Mouse (Mus musculus) regulatory T cell (primary cell): ENCODE measurements around the gene Qpctl.

Experiments
- in situ Hi-C: fragments of 300-600 bp; cut with MboI, MseI; formaldehyde crosslinking; loops from one replicate; pipeline ENCODE4 v1.15.1; 2025; ENCODE audit warnings: high pct_unique_total_duplicates

Gene Qpctl

GRCm38 (mm10) chr7:19148875-19149541, at the start of gene Qpctl:
Gene Qpctl, minus strand, starts transcription at chr7:19149291.
- in situ Hi-C loops = no loop called here

GRCm38 (mm10) chr7:19197985-19198384, 48.9 kb upstream of the Qpctl start:
- in situ Hi-C loops = no loop called here

GRCm38 (mm10) chr7:19196676-19197075, 47.6 kb upstream of the Qpctl start:
- in situ Hi-C loops = no loop called here

- in situ Hi-C loops = no loop called here
Measured at GRCm38 (mm10) chr7:19194676-19195075, 45.6 kb upstream of the Qpctl start.

DNA sequence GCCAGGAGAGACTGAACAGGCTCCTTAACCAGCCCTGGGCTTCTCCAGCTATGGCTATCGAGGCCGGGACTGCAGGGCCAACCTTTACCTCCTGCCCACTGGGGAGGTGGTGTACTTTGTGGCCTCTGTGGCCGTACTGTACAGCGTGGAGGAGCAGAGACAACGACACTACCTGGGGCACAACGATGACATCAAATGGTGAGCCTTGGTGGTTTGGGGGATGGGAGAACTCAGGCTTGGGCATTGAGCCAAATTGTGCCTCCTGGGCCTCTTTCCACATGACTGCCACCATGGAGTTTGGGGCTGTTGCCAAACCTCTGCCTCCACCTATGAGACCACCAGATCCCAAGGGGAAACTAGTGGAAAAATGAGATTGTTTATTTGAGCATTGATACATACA, 35.7 kb upstream of the Qpctl start:
- in situ Hi-C loops = loop anchor here (5.0 kb wide), 2 partner anchors 38 to 98 kb away; partner anchors contain the start of genes Ppm1n and Rtn2

DNA sequence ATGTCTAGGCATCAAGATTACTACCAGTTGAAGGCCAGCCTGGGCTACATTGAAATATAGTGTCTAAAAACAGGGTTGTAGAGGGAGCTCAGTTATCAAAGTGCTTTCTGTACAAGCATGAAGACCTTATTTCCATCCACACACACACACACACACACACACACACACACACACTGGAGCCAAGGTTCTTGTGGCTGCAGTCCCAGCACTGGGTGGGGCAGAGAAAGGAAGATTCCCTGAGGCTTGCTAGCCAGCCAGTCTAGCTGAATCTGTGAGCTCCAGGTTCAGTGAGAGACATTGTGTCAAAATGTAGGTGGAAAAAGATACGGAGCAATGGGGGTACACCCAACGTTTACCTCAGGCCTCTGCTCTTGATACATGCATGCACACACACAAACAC, 35.2 kb upstream of the Qpctl start:
- in situ Hi-C loops = loop anchor here (5.0 kb wide), 1 partner anchor 38 kb away; no protein-coding TSS in a partner anchor

DNA sequence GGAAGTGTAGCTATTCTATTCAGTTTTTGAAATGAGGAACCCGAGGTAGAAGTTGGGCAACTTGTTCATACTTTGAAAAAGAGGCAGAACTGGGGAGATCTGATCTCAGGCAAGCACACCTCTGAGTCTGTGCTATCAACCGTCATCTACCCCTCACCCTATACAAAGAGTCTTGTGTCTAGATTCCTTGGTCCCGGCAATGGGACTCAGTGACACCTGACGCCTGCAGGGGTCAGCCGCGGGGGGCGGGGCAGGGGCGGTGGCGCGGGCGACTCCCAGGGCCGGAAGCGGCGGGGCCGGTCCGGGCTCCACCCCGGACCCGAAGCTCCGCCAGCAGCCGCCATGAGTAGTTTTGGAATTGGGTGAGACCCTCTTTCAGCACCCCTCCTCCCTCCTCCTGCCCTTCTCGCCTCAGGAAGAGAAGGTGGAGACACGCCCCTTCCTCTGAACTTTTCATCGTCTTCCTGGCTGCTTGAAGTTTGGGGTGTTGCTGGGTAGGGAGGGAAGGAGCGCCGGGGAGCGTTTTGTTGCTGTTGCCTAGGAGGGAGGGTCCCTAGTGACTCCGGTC, 31.9 kb upstream of the Qpctl start:
- in situ Hi-C loops = loop anchor here (5.0 kb wide), 1 partner anchor 41 kb away; no protein-coding TSS in a partner anchor

DNA sequence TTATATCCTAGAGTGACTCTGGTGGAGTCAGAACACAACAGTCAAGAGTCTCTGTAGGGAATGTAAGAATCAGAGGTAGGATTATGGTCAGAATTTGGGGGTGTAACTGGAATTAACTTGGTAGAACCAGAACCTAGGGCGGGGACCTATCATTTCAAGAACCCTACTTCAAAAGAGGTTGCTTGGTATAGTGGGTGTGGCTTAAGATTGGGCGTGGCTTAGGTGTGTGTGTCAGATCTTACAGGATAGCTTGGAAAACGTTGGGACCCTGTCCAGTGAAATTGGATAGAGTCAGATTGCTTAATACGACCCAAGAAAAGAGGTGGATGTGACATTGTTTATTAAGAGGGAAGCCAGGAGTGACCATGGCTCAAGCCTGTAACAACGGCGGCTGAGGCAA, 30.8 kb upstream of the Qpctl start:
- in situ Hi-C loops = loop anchor here (5.0 kb wide), 1 partner anchor 42 kb away; no protein-coding TSS in a partner anchor

DNA sequence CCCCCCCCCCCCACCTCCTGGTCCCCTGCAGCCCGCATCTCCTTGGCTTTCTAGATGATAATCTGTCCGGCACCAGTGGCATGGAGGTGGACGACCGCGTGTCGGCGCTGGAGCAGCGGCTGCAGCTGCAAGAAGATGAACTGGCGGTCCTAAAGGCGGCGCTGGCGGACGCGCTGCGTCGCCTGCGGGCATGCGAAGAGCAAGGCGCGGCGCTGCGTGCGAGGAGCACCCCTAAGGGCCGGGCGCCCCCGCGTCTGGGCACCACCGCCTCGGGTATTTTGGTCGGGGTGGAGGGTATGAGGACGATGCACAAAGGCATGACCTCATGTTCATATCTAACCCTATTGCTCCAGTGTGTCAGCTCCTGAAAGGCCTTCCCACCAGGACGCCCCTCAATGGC, 30.1 kb upstream of the Qpctl start:
- in situ Hi-C loops = no loop called here

GRCm38 (mm10) chr7:19178443-19179092, 29.5 kb upstream of the Qpctl start:
- in situ Hi-C loops = no loop called here

DNA sequence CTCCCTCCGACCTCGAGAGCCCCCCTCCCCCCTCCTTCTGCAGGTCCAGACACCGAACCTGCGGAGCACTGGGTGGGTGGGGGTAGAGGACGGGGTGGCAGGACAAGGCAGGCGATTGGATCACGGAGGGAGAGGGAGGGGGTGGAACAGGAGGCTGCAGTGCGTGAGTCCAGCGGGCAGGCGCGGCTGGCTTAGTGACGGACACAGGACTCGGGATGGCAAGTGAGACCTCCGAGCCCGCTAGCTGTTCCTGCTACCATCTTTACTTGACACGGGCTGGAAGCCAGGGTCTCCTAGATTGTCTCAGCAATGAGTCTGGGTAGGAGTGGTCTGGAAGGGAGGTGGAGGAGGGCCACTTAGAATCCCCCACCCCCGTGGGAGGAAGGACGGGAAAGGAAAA, 28.9 kb upstream of the Qpctl start:
- in situ Hi-C loops = no loop called here

- in situ Hi-C loops = no loop called here
Measured at GRCm38 (mm10) chr7:19177216-19177615, 28.1 kb upstream of the Qpctl start.

GRCm38 (mm10) chr7:19176516-19176947, 27.4 kb upstream of the Qpctl start:
- in situ Hi-C loops = no loop called here

DNA sequence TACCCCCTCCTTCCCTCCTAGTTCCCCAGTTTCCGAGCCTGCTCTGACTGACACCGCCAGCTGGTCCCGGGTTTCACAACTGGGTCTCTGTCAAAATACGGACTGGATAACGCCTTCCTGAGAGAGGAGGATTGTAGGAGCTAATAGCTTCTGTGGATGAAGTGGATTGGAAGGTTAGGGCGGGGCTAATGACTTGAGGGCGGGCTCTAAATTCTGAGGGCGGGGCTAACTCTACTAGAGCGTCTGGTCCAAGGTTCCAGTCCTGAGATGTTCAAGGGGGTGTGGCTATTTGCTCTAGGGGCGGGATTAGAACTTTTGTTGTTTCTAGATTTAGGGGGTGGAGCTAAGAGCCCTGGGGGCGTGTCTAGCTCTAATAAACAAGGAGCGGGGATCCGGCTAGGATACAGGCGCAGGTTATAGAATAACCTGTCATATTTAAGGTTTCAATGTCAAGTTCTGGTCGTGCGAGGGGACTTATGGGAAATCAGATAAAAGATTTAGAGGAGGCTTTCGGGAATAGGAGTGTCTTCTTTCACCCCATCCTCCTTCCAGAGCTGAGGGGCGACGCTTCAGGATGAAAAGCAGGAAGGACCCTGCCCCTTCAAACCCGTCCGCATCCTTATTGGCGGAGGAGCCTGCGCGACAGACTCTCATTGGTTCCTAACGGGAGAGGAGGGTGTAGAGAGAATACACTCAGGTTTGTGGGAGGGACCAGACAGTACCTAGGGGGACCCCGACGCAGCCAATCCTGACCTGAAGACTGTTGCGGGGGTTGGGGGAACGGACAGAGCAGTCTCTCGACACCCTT, 26.8 kb upstream of the Qpctl start, which contains the start of gene Eml2:
Gene Eml2, plus strand, starts transcription at position 714 of the 808 bp plus-strand sequence.
- in situ Hi-C loops = no loop called here

DNA sequence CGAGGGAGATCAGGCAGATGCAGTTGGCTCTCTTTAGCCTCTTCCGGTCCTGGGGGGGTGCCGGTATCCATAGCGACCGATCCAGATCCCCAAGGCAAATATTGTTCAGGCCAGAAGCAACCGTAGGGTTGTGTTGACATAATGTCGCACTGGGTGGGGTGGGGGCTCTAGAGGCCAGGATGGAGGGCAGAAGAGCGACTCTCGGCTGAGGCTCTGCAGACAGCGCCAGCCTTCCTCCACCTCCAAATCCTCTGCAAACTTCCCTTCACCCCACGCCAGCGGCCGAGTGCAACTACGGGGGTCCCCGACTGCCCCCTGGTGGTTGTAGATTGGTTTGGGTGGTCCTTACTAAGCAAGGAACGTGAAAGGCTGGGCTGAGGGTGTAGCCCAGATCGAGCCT, 23.8 kb upstream of the Qpctl start:
- in situ Hi-C loops = no loop called here

DNA sequence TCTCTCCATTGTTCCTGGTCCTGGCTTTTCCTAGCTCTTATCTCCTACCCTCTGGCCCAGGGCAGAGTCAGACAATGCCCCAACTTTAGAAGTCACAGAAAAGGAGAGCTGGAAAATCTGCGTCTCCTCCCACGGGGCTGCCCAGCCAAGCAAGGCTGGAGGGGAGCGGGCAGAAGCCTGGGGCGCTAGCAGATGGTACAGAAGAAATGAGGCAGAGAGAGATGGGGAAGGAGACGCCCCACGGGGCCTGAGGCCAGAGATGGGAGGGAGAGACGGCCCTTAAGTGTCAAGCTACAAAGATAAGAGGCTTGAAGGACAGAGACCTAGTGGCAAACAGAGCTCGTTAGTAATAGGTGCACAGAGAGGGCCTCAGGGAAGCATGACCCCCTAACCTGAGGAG, 22.7 kb upstream of the Qpctl start:
- in situ Hi-C loops = no loop called here

DNA sequence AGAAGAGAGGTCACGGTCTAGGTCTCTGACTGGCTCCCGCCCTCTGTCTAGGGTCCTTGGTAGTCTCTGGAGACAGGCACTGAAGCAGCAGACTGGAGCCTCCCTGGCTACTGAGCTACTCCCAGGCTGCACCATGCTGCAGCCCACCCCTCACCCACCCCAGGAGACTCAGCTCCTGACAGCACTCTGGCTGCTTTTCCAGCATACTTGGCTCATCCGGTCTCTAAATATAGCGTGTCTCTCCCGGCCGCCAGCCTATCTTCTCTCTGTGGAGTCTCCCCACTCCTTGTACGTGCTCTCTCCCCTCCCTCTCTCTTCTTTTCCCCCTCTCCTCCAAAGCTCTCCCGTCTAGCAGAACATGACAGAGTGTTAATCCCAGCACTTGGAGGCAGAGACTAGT, 21.1 kb upstream of the Qpctl start:
- in situ Hi-C loops = no loop called here

DNA sequence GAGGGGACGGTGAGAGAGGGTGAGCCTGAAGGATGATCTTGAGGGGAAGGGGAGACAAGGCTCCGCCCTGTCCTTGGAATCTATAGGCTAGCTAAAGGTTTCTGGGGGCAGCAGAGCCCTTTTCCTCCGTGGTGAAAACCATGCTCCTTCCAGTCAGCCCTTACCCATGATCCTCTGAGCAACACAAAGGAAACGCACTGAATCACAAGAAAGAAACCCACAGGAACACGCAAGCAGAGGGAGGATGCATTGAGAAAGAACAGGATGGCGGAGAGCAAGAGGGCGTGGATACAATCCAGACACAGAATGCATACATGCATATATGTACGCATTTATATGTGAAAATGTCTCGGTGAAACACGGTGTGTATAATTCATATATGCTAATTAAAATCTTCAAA, 20.4 kb upstream of the Qpctl start:
- in situ Hi-C loops = no loop called here

GRCm38 (mm10) chr7:19166990-19167389, 17.9 kb upstream of the Qpctl start:
- in situ Hi-C loops = no loop called here

GRCm38 (mm10) chr7:19165656-19166423, 16.7 kb upstream of the Qpctl start, which contains the start of gene Gipr:
Gene Gipr, minus strand, starts transcription at chr7:19166127.
- in situ Hi-C loops = no loop called here

- in situ Hi-C loops = no loop called here
Measured at GRCm38 (mm10) chr7:19164978-19165377, 15.9 kb upstream of the Qpctl start.
